14 mouse cellular contexts compared by ENCODE assay signal in genomic region chr7:81538070-81538675, GRCm38 (mm10). TPM values are rescaled to one million over a fixed set of nuclear protein-coding genes. Genes with fewer than 3 reads are reported as not detected.
DNase-seq lines count a peak whose midpoint lies in the region; ATAC-seq lines count a peak whose summit lies in the region.
"Had no signal": no experiment of that assay in that cellular context is flagged by ENCODE, and none has a peak within 500 bp of the region (broad histone marks: within the 10 kb centered on the region; RNA-seq: fewer than 3 reads in every experiment).

No protein-coding gene starts in this region.

- intact Hi-C loops in left cerebral cortex, postnatal 25 days (cut with DNase I): no loop called here
- intact Hi-C loops in gastrocnemius, postnatal 14 days (cut with DNase I; ENCODE audit: low total_unique reads): no loop called here

- ATAC-seq in erythroblast, adult 5-6 weeks (replicated peaks; ENCODE audit: low FRiP score, poor library complexity, severe bottlenecking): no peak
- ATAC-seq: forebrain, embryonic 15.5 days had no signal

- DNase-seq in adrenal gland, adult 8-10 months: peak; percentile 11
- no peak for DNase-seq in adrenal gland, adult 2 months
- DNase-seq in left cerebral cortex, postnatal 25 days (ENCODE audit: low spot score in 2 of 2): peak; percentile 39 to 41
- no peak for DNase-seq in left cerebral cortex, adult 11 months (ENCODE audit: low spot score)
- DNase-seq in MEL-GATA-1-ER (ENCODE audit: extremely low read depth, low read depth): peak; percentile 10
- DNase-seq in lung, postnatal 14 days: peak; percentile 13
- DNase-seq in gastrocnemius, postnatal 14 days: no peak
- DNase-seq: cerebellum, adult 11-12 months; retina, postnatal 1 day had no signal

RNA-seq across cellular contexts. Expression of gene Fsd2, which starts 28.6 kb away (rescaled TPM):
- 1 to 10 TPM in 3 of 4 experiments, under 1 TPM in 1; 0.66 to 3.4 (median 1.0) TPM for total RNA-seq in adrenal gland, adult 8-10 months (2022)
- 1 to 10 TPM; 1.2 to 1.7 TPM for total RNA-seq in adrenal gland, adult 2 months (2021)
- polyA plus RNA-seq in adrenal gland, adult 2 months (2012; rRNA removed): 0.51 and 0.61 TPM in 2 replicates
- under 1 TPM in 1 of 2 experiments, not detected in 1; 0.16 TPM for total RNA-seq in left cerebral cortex, postnatal 25 days (2021)
- 0.84 TPM in 1 of 2 replicates, not detected in the other for total RNA-seq in erythroblast, adult 5-6 weeks (2015; ENCODE audit: low replicate concordance)
- 0.28 and 0.34 TPM in 2 replicates for total RNA-seq in erythroblast, adult 5-6 weeks (2017; ENCODE audit: low replicate concordance)
- 100 to 1,000 TPM; 204 to 220 TPM for total RNA-seq in gastrocnemius, postnatal 14 days (2021)
- polyA plus RNA-seq: C2C12 had no signal

RNA-seq across cellular contexts. Expression of gene Whamm, which starts 32.9 kb away (rescaled TPM):
- 10 to 100 TPM; 20.7 to 32.3 (median 29.1) TPM for total RNA-seq in adrenal gland, adult 8-10 months (2022)
- total RNA-seq in adrenal gland, adult 2 months (2021): 10 to 100 TPM; 16.7 to 21.7 TPM
- polyA plus RNA-seq in adrenal gland, adult 2 months (2012; rRNA removed): 48.7 and 57.5 TPM in 2 replicates
- 10 to 100 TPM; 13.7 to 15.8 TPM for total RNA-seq in left cerebral cortex, postnatal 25 days (2021)
- 19.4 and 22.3 TPM in 2 replicates for total RNA-seq in erythroblast, adult 5-6 weeks (2015; ENCODE audit: low replicate concordance)
- total RNA-seq in erythroblast, adult 5-6 weeks (2017; ENCODE audit: low replicate concordance): 40.6 and 47.5 TPM in 2 replicates
- 1 to 10 TPM; 4.8 to 5.7 TPM for total RNA-seq in gastrocnemius, postnatal 14 days (2021)

RNA-seq across cellular contexts. Expression of gene BC048679, which starts 40.1 kb away (rescaled TPM):
- not detected for total RNA-seq in adrenal gland, adult 8-10 months (2022)
- total RNA-seq in adrenal gland, adult 2 months (2021): not detected
- not detected in 2 replicates for polyA plus RNA-seq in adrenal gland, adult 2 months (2012; rRNA removed)
- total RNA-seq in left cerebral cortex, postnatal 25 days (2021): not detected
- not detected in 2 replicates for total RNA-seq in erythroblast, adult 5-6 weeks (2015; ENCODE audit: low replicate concordance)
- total RNA-seq in erythroblast, adult 5-6 weeks (2017; ENCODE audit: low replicate concordance): not detected in 2 replicates
- total RNA-seq in gastrocnemius, postnatal 14 days (2021): not detected
- total RNA-seq: heart, postnatal 14 days; left cerebral cortex, adult 18-20 months had no signal
- polyA plus RNA-seq: C2C12; forebrain, embryonic 15.5 days had no signal

RNA-seq across cellular contexts. Expression of gene Ap3b2, which starts 44.4 kb away (rescaled TPM):
- 10 to 100 TPM; 11.2 to 18.5 (median 14.5) TPM for total RNA-seq in adrenal gland, adult 8-10 months (2022)
- 10 to 100 TPM in 1 of 2 experiments, 1 to 10 TPM in 1; 8.7 to 15.4 TPM for total RNA-seq in adrenal gland, adult 2 months (2021)
- polyA plus RNA-seq in adrenal gland, adult 2 months (2012; rRNA removed): 7.4 and 9.5 TPM in 2 replicates
- total RNA-seq in left cerebral cortex, postnatal 25 days (2021): 100 to 1,000 TPM; 141 to 150 TPM
- not detected in 2 replicates for total RNA-seq in erythroblast, adult 5-6 weeks (2015; ENCODE audit: low replicate concordance)
- not detected in 2 replicates for total RNA-seq in erythroblast, adult 5-6 weeks (2017; ENCODE audit: low replicate concordance)
- 1 to 10 TPM; 2.1 to 4.0 TPM for total RNA-seq in gastrocnemius, postnatal 14 days (2021)
- total RNA-seq: heart, postnatal 14 days had no signal
- polyA plus RNA-seq: C2C12 had no signal

Comparison
In these comparisons a context has a peak if more than half of its experiments do, and no peak if none do; other contexts are left out.
1. DNase-seq: peak in adrenal gland, adult 8-10 months (single experiment), left cerebral cortex, postnatal 25 days (2 of 2), MEL-GATA-1-ER (single experiment) and lung, postnatal 14 days (single experiment); none in adrenal gland, adult 2 months (single experiment), left cerebral cortex, adult 11 months (single experiment) and gastrocnemius, postnatal 14 days (single experiment).
2. RNA of gene Fsd2, which starts 28.6 kb away (total RNA-seq): 204 to 220 TPM in gastrocnemius, postnatal 14 days; 1.2 to 1.7 TPM in adrenal gland, adult 2 months, 0.66 to 3.4 TPM in adrenal gland, adult 8-10 months, 0.28 to 0.84 TPM in erythroblast, adult 5-6 weeks and 0.16 TPM in left cerebral cortex, postnatal 25 days; every median in the first group is over 10 times any median in the second.